Mouse (Mus musculus): Measurements from ENCODE around the gene Rgl2.

GRCm38 (mm10) chr17:33901653-33902052, 27.7 kb upstream of the Rgl2 start:
- TF ChIP-seq POLR2AphosphoS2 (IDR thresholded peaks at IDR 0.05; ENCODE audit: insufficient read length, low read depth) (no peak), POLR2A (IDR thresholded peaks at IDR 0.05; ENCODE audit: insufficient read length, low read depth) (no peak), SRF (IDR thresholded peaks at IDR 0.05; ENCODE audit: control insufficient read depth, insufficient read length, low read depth) (no peak), MAX (IDR thresholded peaks at IDR 0.05; ENCODE audit: low read depth) (no peak), E2F4 (IDR thresholded peaks at IDR 0.05; ENCODE audit: insufficient read depth) (no peak), MYOD1 (IDR thresholded peaks at IDR 0.05; ENCODE audit: control insufficient read depth in 1 of 3, insufficient read length in 2 of 3, low read depth in 2 of 3) (no peak), TCF12 (IDR thresholded peaks at IDR 0.05; ENCODE audit: insufficient read depth, poor library complexity, severe bottlenecking) (no peak), REST (IDR thresholded peaks at IDR 0.05; ENCODE audit: insufficient read depth, insufficient read length) (no peak)

All from myocyte (in vitro differentiated cells).